Mouse (Mus musculus): Measurements from ENCODE around the gene Usp40. TPM values are rescaled to one million over a fixed set of nuclear protein-coding genes. Genes with fewer than 3 reads are reported as not detected.

Gene Usp40
- polyA plus RNA-seq, 1 experiment, result 9.5 TPM

Other genes with a start within 250 kb of the Usp40 start
- 0.72 TPM for gene Sag, start 204.9 kb downstream of the Usp40 start, polyA plus RNA-seq (2012; fragmentation: generic; extraction: Trizol)
- gene Dgkd, start 155.3 kb downstream of the Usp40 start, polyA plus RNA-seq (2012; fragmentation: generic; extraction: Trizol), result 59.3 TPM
- gene Ugt1a10, start 46.8 kb upstream of the Usp40 start, polyA plus RNA-seq (2012; fragmentation: generic; extraction: Trizol), result not detected
- not detected for gene Ugt1a9, start 62.2 kb upstream of the Usp40 start, polyA plus RNA-seq (2012; fragmentation: generic; extraction: Trizol)
- gene Ugt1a8, start 79.3 kb upstream of the Usp40 start, polyA plus RNA-seq (2012; fragmentation: generic; extraction: Trizol), result not detected
- gene Ugt1a7c, start 86.5 kb upstream of the Usp40 start, polyA plus RNA-seq (2012; fragmentation: generic; extraction: Trizol), result 0.18 TPM
- gene Ugt1a6b, start 94.7 kb upstream of the Usp40 start, polyA plus RNA-seq (2012; fragmentation: generic; extraction: Trizol), result 0.04 TPM
- gene Ugt1a6a, start 126.3 kb upstream of the Usp40 start, polyA plus RNA-seq (2012; fragmentation: generic; extraction: Trizol), result 8.9 TPM
- not detected for gene Ugt1a5, start 157.5 kb upstream of the Usp40 start, polyA plus RNA-seq (2012; fragmentation: generic; extraction: Trizol)
- gene Ugt1a2, start 192.1 kb upstream of the Usp40 start, polyA plus RNA-seq (2012; fragmentation: generic; extraction: Trizol), result 0.05 TPM
- not detected for gene Dnajb3, start 197.2 kb upstream of the Usp40 start, polyA plus RNA-seq (2012; fragmentation: generic; extraction: Trizol)
- gene Ugt1a1, start 203.4 kb upstream of the Usp40 start, polyA plus RNA-seq (2012; fragmentation: generic; extraction: Trizol), result not detected
- gene Mroh2a, start 218.4 kb upstream of the Usp40 start, polyA plus RNA-seq (2012; fragmentation: generic; extraction: Trizol), result 1.4 TPM